Comparison of ENCODE assay signal across 16 mouse cellular contexts in the genomic region with DNA sequence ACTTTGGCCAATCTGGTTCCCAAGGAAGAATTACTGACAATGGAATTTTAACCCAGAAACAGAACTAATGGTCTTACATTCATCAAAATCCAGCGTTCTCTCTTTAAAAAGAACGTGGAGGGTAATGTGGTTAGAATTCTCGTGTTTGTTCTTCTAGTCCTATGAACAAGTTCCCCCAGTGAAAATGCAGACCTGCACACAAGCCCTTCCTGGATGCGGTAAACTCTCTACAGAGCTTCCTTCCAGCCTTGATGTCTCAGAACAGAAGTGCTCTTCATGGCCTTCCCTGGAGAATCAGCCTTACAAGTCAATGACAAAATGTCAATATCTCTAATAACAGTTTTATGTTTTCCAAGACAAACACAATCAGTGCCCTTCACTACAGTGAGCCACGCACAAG.
DNase-seq lines count a peak whose midpoint lies in the region; ATAC-seq and TF ChIP-seq lines count a peak whose summit lies in the region.
"Had no signal": no experiment of that assay in that cellular context is flagged by ENCODE, and none has a peak within 500 bp of the region (broad histone marks: within the 10 kb centered on the region; RNA-seq: fewer than 3 reads in every experiment).

No protein-coding gene starts in this region.

- H3K27ac ChIP-seq in hindbrain, embryonic 14.5 days: 0 out of 2 replicates have a peak overlapping the region, but pooled peaks have one; percentile 20
- no peak overlapping the region for H3K27ac ChIP-seq in hindbrain, postnatal 0 days
- no peak overlapping the region for H3K27ac ChIP-seq in liver, embryonic 11.5 days (ENCODE audit: low read depth, low read length)
- H3K27ac ChIP-seq: embryonic facial prominence, embryonic 10.5 days; forebrain, embryonic 15.5 days; heart, adult 2 months; intestine, embryonic 15.5 days had no signal

- H3K36me3 ChIP-seq in hindbrain, embryonic 14.5 days (replicated peaks; ENCODE audit: control insufficient read depth, insufficient read depth): no peaks in the 10 kb centered on the region
- no peaks in the 10 kb centered on the region for H3K36me3 ChIP-seq in hindbrain, postnatal 0 days (ENCODE audit: insufficient read depth, low read length)
- H3K36me3 ChIP-seq in splenic B cell, adult 2 months (ENCODE audit: control insufficient read depth, insufficient read depth, low read length, poor library complexity, severe bottlenecking): no peaks in the 10 kb centered on the region
- H3K36me3 ChIP-seq in liver, embryonic 11.5 days (ENCODE audit: control insufficient read depth, insufficient read depth, low read length): no peaks in the 10 kb centered on the region
- H3K36me3 ChIP-seq: embryonic facial prominence, embryonic 10.5 days; forebrain, embryonic 15.5 days; heart, embryonic 12.5 days; intestine, embryonic 15.5 days had no signal

- no peak overlapping the region for H3K4me3 ChIP-seq in hindbrain, embryonic 14.5 days (replicated peaks; ENCODE audit: low read length)
- H3K4me3 ChIP-seq in hindbrain, postnatal 0 days (ENCODE audit: low read length): no peak overlapping the region
- H3K4me3 ChIP-seq in liver, embryonic 11.5 days (ENCODE audit: low read depth, low read length): no peak overlapping the region
- H3K4me3 ChIP-seq: embryonic facial prominence, embryonic 10.5 days; forebrain, embryonic 15.5 days; heart, adult 2 months; heart, embryonic 12.5 days; intestine, embryonic 15.5 days had no signal

- no peak for ATAC-seq in hindbrain, embryonic 14.5 days (ENCODE audit: low FRiP score)
- no peak for ATAC-seq in hindbrain, postnatal 0 days
- ATAC-seq in activated CD4-positive, CD25-positive, alpha-beta regulatory T cell, adult 4 months: peak; percentile 45
- no peak for ATAC-seq in liver, embryonic 11.5 days (replicated peaks; ENCODE audit: low FRiP score)
- ATAC-seq: forebrain, embryonic 15.5 days; hindbrain, embryonic 16.5 days; intestine, embryonic 15.5 days had no signal

- H3K9ac ChIP-seq in hindbrain, embryonic 14.5 days: no peak overlapping the region
- H3K9ac ChIP-seq in hindbrain, postnatal 0 days (replicated peaks; ENCODE audit: low read length): no peak overlapping the region
- H3K9ac ChIP-seq in liver, embryonic 11.5 days (ENCODE audit: low read depth, low read length): no peak overlapping the region
- H3K9ac ChIP-seq: forebrain, embryonic 15.5 days; heart, embryonic 12.5 days; intestine, embryonic 15.5 days had no signal

- TF ChIP-seq CTCF in hindbrain, postnatal 0 days (IDR thresholded peaks at IDR 0.05; ENCODE audit: low read depth): no peak

- WGBS in hindbrain, embryonic 14.5 days: 79% methylated on average over 5 of the region's 5 CpGs
- WGBS in hindbrain, postnatal 0 days: 86% methylated on average over 5 of the region's 5 CpGs
- WGBS in liver, embryonic 11.5 days: 67% methylated on average over 5 of the region's 5 CpGs

- no peaks in the 10 kb centered on the region for H3K9me3 ChIP-seq in hindbrain, embryonic 14.5 days (ENCODE audit: control insufficient read depth, low read length)
- H3K9me3 ChIP-seq in hindbrain, postnatal 0 days (ENCODE audit: low read length): no peaks in the 10 kb centered on the region
- no peaks in the 10 kb centered on the region for H3K9me3 ChIP-seq in liver, embryonic 11.5 days (ENCODE audit: control insufficient read depth, low read length)
- H3K9me3 ChIP-seq: embryonic facial prominence, embryonic 10.5 days; forebrain, embryonic 15.5 days; heart, embryonic 12.5 days; intestine, embryonic 15.5 days had no signal

- no peak overlapping the region for H3K4me2 ChIP-seq in hindbrain, embryonic 14.5 days (replicated peaks)
- no peak overlapping the region for H3K4me2 ChIP-seq in hindbrain, postnatal 0 days (ENCODE audit: low read depth, low read length)
- no peak overlapping the region for H3K4me2 ChIP-seq in liver, embryonic 11.5 days
- H3K4me2 ChIP-seq: forebrain, embryonic 15.5 days; heart, embryonic 12.5 days; intestine, embryonic 15.5 days had no signal

- no peaks in the 10 kb centered on the region for H3K27me3 ChIP-seq in hindbrain, embryonic 14.5 days (ENCODE audit: control insufficient read depth, insufficient read depth, low read length)
- H3K27me3 ChIP-seq in hindbrain, postnatal 0 days (ENCODE audit: insufficient read depth, low read length): no peaks in the 10 kb centered on the region
- no peaks in the 10 kb centered on the region for H3K27me3 ChIP-seq in splenic B cell, adult 2 months (ENCODE audit: control insufficient read depth, insufficient read depth, low read length, poor library complexity, severe bottlenecking)
- no peaks in the 10 kb centered on the region for H3K27me3 ChIP-seq in liver, embryonic 11.5 days (replicated peaks; ENCODE audit: control insufficient read depth, insufficient read depth, low read length)
- H3K27me3 ChIP-seq: forebrain, embryonic 15.5 days; heart, embryonic 12.5 days; intestine, embryonic 15.5 days had no signal

- H3K4me1 ChIP-seq in hindbrain, embryonic 14.5 days (replicated peaks; ENCODE audit: control insufficient read depth, insufficient read depth, low read length): 0 out of 2 replicates have a peak, but pooled peaks cover 3% of the 10 kb centered on the region
- H3K4me1 ChIP-seq in hindbrain, postnatal 0 days (ENCODE audit: insufficient read depth, low read length): 0 out of 2 replicates have a peak, but pooled peaks cover 4% of the 10 kb centered on the region
- peaks cover 15% of the 10 kb centered on the region for H3K4me1 ChIP-seq in liver, embryonic 11.5 days (replicated peaks; ENCODE audit: control insufficient read depth, insufficient read depth, low read length)
- H3K4me1 ChIP-seq: forebrain, embryonic 15.5 days had no signal

- no peak for DNase-seq in hindbrain, embryonic 14.5 days (ENCODE audit: low spot score)
- no peak for DNase-seq in hindbrain, postnatal 0 days (ENCODE audit: low spot score)
- peak; percentile 49 for DNase-seq in CD4-positive, CD25-positive, alpha-beta regulatory T cell, adult 2 months (ENCODE audit: low read depth, low spot score)
- peak; percentile 25 for DNase-seq in splenic B cell, adult 2 months (ENCODE audit: low read depth, low spot score)
- DNase-seq in cerebellum, adult 9-11 months: no peak
- DNase-seq in liver, embryonic 11.5 days (ENCODE audit: low spot score): no peak
- DNase-seq: cerebellum, adult 11-12 months; gastrocnemius, postnatal 14 days; heart, adult 2 months; heart, postnatal 36 days had no signal

Comparison
In these comparisons a context has a peak if more than half of its experiments do, and no peak if none do; other contexts are left out.
1. DNase-seq: peak in CD4-positive, CD25-positive, alpha-beta regulatory T cell, adult 2 months (single experiment) and splenic B cell, adult 2 months (single experiment); none in hindbrain, embryonic 14.5 days (single experiment), hindbrain, postnatal 0 days (single experiment), cerebellum, adult 9-11 months (single experiment) and liver, embryonic 11.5 days (single experiment).